Mouse (Mus musculus) embryonic facial prominence, embryonic 10.5 days (tissue): ENCODE measurements around the gene Pcdh8. TPM values are rescaled to one million over a fixed set of nuclear protein-coding genes. Genes with fewer than 3 reads are reported as not detected.

ENCODE experiments used
- DNase-seq: peaks from one replicate; pipeline ENCODE4 v3.0.0-alpha.2; 2017; ENCODE audit warnings: low spot score
- H3K27ac ChIP-seq: fragments of 300-500 bp; sonication (generic); replicated peaks from 2 replicates; pipeline ENCODE4 v1.5.1; 2016; ENCODE audit warnings: mild to moderate bottlenecking
- H3K27me3 ChIP-seq: fragments of 300-500 bp; sonication (generic); replicated peaks from 2 replicates; pipeline ENCODE4 v1.6.1; 2016; ENCODE audit warnings: low read depth, mild to moderate bottlenecking; ENCODE audit not compliant: poor library complexity, severe bottlenecking
- H3K36me3 ChIP-seq: fragments of 300-500 bp; sonication (generic); replicated peaks from 2 replicates; pipeline ENCODE4 v1.6.1; 2016; ENCODE audit warnings: mild to moderate bottlenecking, moderate library complexity
- H3K4me1 ChIP-seq: fragments of 300-500 bp; sonication (generic); 2 replicates; pipeline ENCODE4 v1.6.1; 2016
- H3K4me3 ChIP-seq: fragments of 300-500 bp; sonication (generic); 2 replicates; pipeline ENCODE4 v1.5.1; 2016; ENCODE audit warnings: mild to moderate bottlenecking, moderate library complexity
- H3K9me3 ChIP-seq: fragments of 300-500 bp; sonication (generic); 2 replicates; pipeline ENCODE4 v1.6.1; 2016; ENCODE audit warnings: mild to moderate bottlenecking
- WGBS: fragments of 180-500 bp; shearing (Covaris S2); methylation state at CpG from one replicate; pipeline ENCODE4 v1.1.7; 2016; 5-methylcytosine and 5-hydroxymethylcytosine counted together
- polyA plus RNA-seq: library from polyadenylated mRNA; unstranded; fragments of >200 nt; fragmentation: Nextera tagmentation; extraction: Ambion mirVana; gene quantifications from 2 replicates; pipeline ENCODE4 v1.2.1, GENCODE M21; 2016

The Pcdh8 gene
- 3.6 and 9.8 TPM in 2 replicates for polyA plus RNA-seq

- Histone ChIP-seq H3K27ac (peak within 1 kb of the TSS; percentile 16; the same call in 1 of the 2 replicates), H3K27me3 (peaks cover 99% of the 10 kb centered on the region)
These were observed at the start of gene Pcdh8 for GRCm38 (mm10) chr14:79771094-79771535. TSS of gene Pcdh8 (minus strand) at chr14:79771312.

DNA sequence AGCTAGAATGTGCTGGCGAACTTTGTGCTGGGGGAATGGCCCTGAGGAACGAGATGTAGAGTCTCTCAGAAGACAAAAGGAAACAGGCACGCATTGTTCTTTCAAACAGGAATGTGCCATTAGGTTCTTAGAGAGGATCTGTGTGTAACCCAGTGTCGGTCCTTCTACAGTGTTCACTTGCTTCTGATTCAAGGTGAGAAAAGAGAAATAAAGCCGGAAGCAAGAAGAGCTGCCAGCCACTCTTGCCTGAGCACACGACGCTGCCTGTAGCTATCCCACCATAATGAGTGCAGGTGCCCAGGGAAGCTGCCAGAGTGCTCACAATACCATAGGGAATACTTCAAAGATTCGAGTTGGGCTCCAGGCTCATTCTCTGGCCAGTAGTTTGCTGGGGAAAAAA is 43.6 kb upstream of the Pcdh8 start:
- 70% methylated on average over 8 of the region's 8 CpGs for WGBS
- H3K4me3 ChIP-seq, result no peak overlapping the region
- DNase-seq, result no peak
- H3K27ac ChIP-seq, result no peak overlapping the region
- H3K27me3 ChIP-seq, result no peaks in the 10 kb centered on the region
- no peaks in the 10 kb centered on the region for H3K9me3 ChIP-seq
- H3K36me3 ChIP-seq, result no peaks in the 10 kb centered on the region
- H3K4me1 ChIP-seq, result no peaks in the 10 kb centered on the region

More at GRCm38 (mm10) chr14:79771094-79771535, at the start of gene Pcdh8:
- H3K4me1 ChIP-seq, result peaks cover 55% of the 10 kb centered on the region
- no peaks in the 10 kb centered on the region for H3K36me3 ChIP-seq
- under 1% methylated on average over 30 of the region's 30 CpGs for WGBS
- peak within 1 kb of the TSS; percentile 56 for H3K4me3 ChIP-seq
- H3K9me3 ChIP-seq, result no peaks in the 10 kb centered on the region
- peak; percentile 94 for DNase-seq

DNA sequence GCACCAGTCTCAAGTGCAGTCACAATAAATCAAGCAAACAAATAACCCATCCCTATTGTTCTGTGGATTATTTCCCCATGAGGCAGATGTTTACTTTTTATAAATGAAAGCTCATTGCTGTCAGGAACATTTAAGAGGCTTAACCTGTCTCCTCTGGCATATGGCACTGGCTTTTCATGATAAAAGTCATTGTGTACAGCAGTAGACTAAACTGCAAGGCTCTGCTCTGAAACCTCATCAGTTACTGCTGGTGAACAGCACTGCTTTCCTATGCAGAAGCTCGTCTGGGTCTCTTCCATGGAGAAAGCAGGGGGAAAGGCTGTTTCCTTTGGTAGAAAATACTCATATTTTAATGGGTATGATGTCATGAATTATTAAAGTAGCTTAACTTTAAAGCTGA is 43.0 kb upstream of the Pcdh8 start:
- Histone ChIP-seq H3K27ac (no peak overlapping the region), H3K27me3 (no peaks in the 10 kb centered on the region), H3K9me3 (no peaks in the 10 kb centered on the region), H3K4me3 (no peak overlapping the region), H3K4me1 (no peaks in the 10 kb centered on the region), H3K36me3 (no peaks in the 10 kb centered on the region)
- 60% methylated on average over 1 of the region's 1 CpGs for WGBS
- no peak for DNase-seq

GRCm38 (mm10) chr14:79793179-79793578 is 22.1 kb upstream of the Pcdh8 start:
- Histone ChIP-seq H3K4me1 (no peaks in the 10 kb centered on the region), H3K9me3 (no peaks in the 10 kb centered on the region), H3K36me3 (no peaks in the 10 kb centered on the region), H3K27me3 (no peaks in the 10 kb centered on the region), H3K27ac (no peak overlapping the region), H3K4me3 (no peak overlapping the region)
- 87% methylated on average over 8 of the region's 8 CpGs for WGBS
- no peak for DNase-seq

GRCm38 (mm10) chr14:79789535-79789934 is 18.4 kb upstream of the Pcdh8 start:
- Histone ChIP-seq H3K4me1 (no peaks in the 10 kb centered on the region), H3K27me3 (no peaks in the 10 kb centered on the region), H3K27ac (no peak overlapping the region), H3K9me3 (no peaks in the 10 kb centered on the region), H3K36me3 (no peaks in the 10 kb centered on the region), H3K4me3 (no peak overlapping the region)
- 56% methylated on average over 4 of the region's 4 CpGs for WGBS
- no peak for DNase-seq

- H3K4me1 ChIP-seq, result no peaks in the 10 kb centered on the region
- 81% methylated on average over 2 of the region's 2 CpGs for WGBS
- H3K27me3 ChIP-seq, result no peaks in the 10 kb centered on the region
- no peak for DNase-seq
- H3K4me3 ChIP-seq, result no peak overlapping the region
- no peak overlapping the region for H3K27ac ChIP-seq
- no peaks in the 10 kb centered on the region for H3K9me3 ChIP-seq
- no peaks in the 10 kb centered on the region for H3K36me3 ChIP-seq
These were observed 17.6 kb upstream of the Pcdh8 start for GRCm38 (mm10) chr14:79788656-79789204.

DNA sequence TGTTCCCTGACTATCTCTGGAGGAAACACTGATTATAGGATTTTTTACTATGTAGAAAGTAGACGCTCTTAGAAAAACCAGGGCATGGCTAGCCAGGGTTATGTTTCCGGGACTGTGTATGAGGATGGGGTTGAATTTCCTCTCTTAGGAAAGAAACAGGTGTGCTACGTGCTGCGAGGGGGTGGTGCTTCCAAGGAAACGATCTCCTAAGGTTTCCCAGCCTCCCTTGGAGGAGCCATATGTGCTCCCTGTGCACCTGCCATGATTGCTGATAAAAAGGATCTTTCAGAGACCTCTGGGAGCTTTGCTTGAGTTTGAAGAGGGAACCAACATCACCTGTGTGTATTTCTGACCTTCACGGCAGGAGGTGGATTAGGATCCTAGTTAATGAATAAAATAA is 16.8 kb upstream of the Pcdh8 start:
- WGBS, result 89% methylated on average over 6 of the region's 6 CpGs
- no peaks in the 10 kb centered on the region for H3K27me3 ChIP-seq
- no peaks in the 10 kb centered on the region for H3K36me3 ChIP-seq
- no peak for DNase-seq
- H3K9me3 ChIP-seq, result no peaks in the 10 kb centered on the region
- no peak overlapping the region for H3K27ac ChIP-seq
- no peaks in the 10 kb centered on the region for H3K4me1 ChIP-seq
- no peak overlapping the region for H3K4me3 ChIP-seq

DNA sequence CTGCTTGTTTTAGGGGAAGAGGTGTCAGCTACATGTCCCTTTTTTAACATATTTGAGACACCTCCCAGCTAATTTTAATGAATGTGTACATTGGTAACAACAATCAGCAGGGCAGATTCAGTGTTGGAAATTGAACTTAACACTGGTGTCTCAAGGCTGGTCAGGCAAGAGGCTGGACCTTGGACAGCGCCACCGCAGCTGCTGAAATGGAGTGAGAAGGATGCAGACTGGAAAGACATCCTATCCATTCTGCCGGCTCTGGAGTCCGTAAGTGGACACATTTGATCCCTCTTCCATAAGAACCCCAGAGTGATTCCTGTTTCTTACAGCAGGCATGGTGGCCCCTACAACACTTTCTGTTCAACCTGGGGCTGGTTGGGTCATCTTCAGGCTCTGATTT is 14.3 kb upstream of the Pcdh8 start:
- DNase-seq, result peak; percentile 55
- 40% methylated on average over 4 of the region's 4 CpGs for WGBS
- Histone ChIP-seq H3K36me3 (no peaks in the 10 kb centered on the region), H3K9me3 (no peaks in the 10 kb centered on the region), H3K27me3 (0 out of 2 replicates have a peak, but pooled peaks cover 3% of the 10 kb centered on the region), H3K4me3 (no peak overlapping the region), H3K4me1 (peaks cover under 1% of the 10 kb centered on the region; the same call in 1 of the 2 replicates), H3K27ac (no peak overlapping the region)

GRCm38 (mm10) chr14:79780889-79781288 is 9.8 kb upstream of the Pcdh8 start:
- Histone ChIP-seq H3K27me3 (peaks cover 5% of the 10 kb centered on the region), H3K27ac (no peak overlapping the region), H3K9me3 (no peaks in the 10 kb centered on the region), H3K4me1 (peaks cover 3% of the 10 kb centered on the region; the same call in 1 of the 2 replicates), H3K36me3 (no peaks in the 10 kb centered on the region), H3K4me3 (no peak overlapping the region)
- no peak for DNase-seq
- WGBS, result 71% methylated on average over 1 of the region's 1 CpGs

DNA sequence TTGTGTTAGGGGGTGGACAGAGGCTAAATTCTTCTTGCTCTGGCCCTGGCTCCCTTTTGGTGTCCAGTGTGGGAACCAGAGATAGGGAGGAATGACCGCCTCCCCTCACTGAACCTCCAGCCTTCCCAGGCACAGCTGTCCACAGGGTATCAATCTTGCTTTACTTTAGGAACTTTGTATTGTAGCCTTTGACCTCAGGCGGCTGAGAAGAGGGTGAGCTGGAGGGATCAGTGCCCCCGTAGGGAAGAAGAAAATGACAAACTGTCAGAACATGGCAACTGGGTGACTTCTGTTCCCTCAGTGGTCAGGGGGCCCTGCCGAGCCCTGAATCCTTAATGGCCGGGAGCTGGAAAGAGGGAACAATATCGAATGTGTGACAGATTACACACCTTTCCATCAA is 9.2 kb upstream of the Pcdh8 start:
- Histone ChIP-seq H3K27ac (no peak overlapping the region), H3K4me1 (peaks cover 3% of the 10 kb centered on the region; the same call in 1 of the 2 replicates), H3K27me3 (peaks cover 10% of the 10 kb centered on the region), H3K4me3 (no peak overlapping the region), H3K9me3 (no peaks in the 10 kb centered on the region), H3K36me3 (no peaks in the 10 kb centered on the region)
- DNase-seq, result no peak
- 40% methylated on average over 6 of the region's 6 CpGs for WGBS

DNA sequence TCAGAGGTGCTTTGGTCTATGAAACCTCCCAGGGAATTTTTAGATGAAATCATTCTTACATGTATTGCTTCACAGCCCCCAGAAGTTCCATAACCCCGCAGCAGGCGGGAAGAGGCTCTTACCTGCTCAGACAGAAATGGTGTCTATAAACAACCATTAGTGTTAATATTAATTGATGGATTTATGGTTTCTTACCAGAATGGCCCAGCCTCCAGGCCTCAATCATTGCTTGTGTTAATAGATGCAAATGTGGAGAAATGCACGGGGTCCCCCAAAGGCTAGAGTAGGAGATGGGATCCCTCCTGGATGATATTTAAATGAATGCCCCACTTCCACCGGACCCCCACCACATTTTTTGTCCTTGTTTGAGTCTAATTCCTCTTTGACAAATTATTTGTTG is 8.7 kb upstream of the Pcdh8 start:
- Histone ChIP-seq H3K4me3 (no peak overlapping the region), H3K9me3 (no peaks in the 10 kb centered on the region), H3K27ac (no peak overlapping the region), H3K36me3 (no peaks in the 10 kb centered on the region), H3K4me1 (peaks cover 3% of the 10 kb centered on the region; the same call in 1 of the 2 replicates), H3K27me3 (peaks cover 15% of the 10 kb centered on the region)
- WGBS, result 66% methylated on average over 4 of the region's 4 CpGs
- DNase-seq, result no peak

GRCm38 (mm10) chr14:79773425-79774391 is 2.6 kb upstream of the Pcdh8 start:
- no peaks in the 10 kb centered on the region for H3K9me3 ChIP-seq
- peak overlapping the region; percentile 57 for H3K4me3 ChIP-seq
- peak; percentile 64 for DNase-seq
- peaks cover 48% of the 10 kb centered on the region for H3K4me1 ChIP-seq
- peak overlapping the region; percentile 69 for H3K27ac ChIP-seq
- under 1% methylated on average over 44 of the region's 44 CpGs for WGBS
- H3K36me3 ChIP-seq, result no peaks in the 10 kb centered on the region
- H3K27me3 ChIP-seq, result peaks cover 73% of the 10 kb centered on the region
